Mouse (Mus musculus): ENCODE measurements around the gene Aurkb.
"Not testable (repeated sequence)": the region's sequence is repeated elsewhere in the genome, so short reads cannot be mapped to it uniquely, and the experiment has no call there.

Gene Aurkb

DNA sequence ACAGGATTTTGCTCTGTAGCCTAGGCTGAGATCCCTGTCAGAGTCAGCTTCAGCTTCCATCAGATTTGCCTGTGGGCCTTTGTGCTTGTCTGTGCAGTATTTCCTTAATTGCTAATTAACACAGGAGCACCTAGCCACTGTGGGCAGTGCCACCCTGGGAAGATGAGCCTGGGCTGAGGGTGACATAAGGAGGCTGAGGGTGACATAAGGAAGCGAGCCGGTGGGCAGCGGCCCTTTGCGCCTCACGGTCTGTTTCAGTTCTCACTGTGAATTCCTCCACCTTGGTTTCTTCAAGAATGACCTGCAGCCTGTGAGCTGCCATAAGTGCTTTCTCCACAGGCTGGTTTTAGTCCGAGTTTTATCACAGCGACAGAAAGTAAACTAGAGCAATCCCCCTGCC is 36.2 kb downstream of the Aurkb start:
- DNase-seq: no peak

DNA sequence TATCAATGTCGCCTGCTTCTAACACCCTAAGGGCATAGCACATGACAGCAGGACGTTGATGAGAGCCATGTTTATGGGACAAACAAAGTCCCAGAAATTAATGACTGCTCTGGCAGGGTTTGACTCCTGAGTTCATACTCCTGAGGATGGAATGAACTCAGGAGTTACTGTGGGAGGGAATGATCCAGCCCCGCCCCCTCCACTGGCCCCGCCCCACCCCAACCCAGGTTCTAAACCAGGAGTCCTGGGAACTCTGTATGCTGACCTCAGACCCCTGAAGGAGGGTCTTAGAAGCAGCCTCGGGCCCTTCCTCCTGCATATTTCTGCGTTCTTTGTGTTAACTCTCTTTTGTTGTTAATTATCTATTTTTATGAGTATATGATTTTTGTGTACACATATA is 40.2 kb downstream of the Aurkb start:
- no peak for DNase-seq

DNA sequence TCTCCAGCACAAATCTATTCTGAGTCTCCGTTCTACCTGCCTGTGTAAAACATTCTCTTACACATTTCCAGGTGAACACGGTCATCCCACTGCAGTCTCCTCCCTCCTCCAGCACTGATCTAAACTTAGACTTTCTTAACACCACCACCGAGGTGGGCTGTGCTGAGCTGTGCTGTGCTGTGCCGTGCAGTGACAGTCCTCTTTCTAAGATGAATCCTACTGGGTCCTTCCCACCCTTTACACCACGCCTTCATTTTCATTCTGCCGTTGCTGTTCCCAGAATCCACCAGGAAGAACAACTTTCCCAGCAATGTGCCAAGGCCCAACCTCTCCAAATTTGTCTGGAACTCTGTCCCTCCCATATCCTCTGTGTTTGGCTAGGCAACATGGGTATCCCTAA is 40.9 kb downstream of the Aurkb start:
- DNase-seq: no peak

DNA sequence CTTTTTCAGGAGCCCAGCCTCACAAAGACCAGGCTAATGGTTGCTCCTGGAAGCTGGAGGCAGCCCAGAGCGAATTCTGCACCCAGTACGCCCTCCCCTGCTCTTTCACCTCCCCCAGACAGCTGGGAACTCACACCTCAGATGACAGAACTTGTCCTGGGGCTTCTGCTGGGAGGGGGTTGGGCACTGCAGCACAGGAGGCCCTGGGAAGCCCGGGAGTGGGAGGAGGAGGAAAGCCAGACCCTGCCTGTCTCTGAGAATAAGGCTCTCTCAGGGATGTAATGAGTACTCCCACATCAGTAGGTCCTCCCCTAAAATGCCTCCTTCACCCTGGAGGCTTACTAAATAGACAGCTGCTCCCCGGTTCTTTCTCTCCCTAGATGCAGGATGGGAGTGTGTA is 41.6 kb downstream of the Aurkb start:
- DNase-seq: no peak

DNA sequence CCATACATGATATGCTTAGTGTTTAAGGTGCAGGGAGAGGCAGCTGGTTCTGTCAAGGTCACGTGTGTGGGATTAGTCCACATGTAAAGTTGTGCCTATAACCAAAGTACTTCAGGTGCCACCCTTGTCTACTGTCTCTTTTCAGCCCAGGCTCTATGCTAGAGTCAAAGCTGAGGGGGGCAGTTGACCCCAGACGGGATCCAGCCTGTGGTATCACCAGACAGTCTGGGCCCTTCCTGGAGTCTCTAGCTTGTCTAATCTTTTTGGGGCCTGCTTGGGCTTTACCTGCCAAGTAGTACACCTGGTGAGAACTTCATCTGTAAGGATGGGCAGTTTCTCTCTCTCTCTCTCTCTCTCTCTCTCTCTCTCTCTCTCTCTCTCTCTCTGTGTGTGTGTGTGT is 42.1 kb downstream of the Aurkb start:
- no peak for DNase-seq

DNA sequence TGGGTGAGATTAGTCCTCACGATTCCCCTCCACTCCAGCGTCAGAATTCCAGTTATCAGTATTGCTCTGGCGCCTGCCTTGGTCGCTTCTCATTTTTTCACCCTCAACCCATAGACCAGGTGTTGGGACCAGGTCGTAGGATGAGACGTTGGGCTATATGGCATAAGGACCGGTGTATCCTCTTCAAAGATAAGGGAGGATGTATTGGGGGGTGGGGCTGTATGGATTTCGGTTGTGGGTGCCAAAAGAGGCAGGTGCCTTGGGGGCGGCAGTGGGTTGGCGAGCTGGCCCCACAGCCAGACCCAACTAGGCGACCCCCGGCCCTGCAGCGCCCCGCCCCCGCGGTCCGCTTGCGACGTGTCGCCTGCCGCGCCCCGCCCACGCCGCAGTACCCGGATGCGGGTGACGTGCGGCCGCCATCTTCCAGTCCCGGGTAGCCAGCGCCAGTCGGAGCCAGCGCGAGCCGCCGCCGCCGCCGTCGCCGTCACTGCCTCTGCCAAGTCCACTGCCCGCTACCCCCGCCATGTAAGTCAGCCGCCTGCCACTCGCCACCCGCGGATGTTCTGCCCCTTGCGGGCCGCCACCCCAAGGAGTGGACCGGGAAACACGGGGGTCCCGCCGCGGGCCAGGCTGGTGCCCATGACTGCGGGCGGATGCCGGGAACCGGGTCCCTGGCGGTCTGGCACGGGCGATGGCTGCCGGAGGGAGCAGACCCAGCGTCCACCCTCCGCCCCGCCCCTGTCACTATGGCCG is 42.8 kb downstream of the Aurkb start, which contains the start of gene Vamp2:
TSS of gene Vamp2 (plus strand) at position 388 of the 753 bp plus-strand sequence.
- peak; percentile 87 to 89 for DNase-seq

DNA sequence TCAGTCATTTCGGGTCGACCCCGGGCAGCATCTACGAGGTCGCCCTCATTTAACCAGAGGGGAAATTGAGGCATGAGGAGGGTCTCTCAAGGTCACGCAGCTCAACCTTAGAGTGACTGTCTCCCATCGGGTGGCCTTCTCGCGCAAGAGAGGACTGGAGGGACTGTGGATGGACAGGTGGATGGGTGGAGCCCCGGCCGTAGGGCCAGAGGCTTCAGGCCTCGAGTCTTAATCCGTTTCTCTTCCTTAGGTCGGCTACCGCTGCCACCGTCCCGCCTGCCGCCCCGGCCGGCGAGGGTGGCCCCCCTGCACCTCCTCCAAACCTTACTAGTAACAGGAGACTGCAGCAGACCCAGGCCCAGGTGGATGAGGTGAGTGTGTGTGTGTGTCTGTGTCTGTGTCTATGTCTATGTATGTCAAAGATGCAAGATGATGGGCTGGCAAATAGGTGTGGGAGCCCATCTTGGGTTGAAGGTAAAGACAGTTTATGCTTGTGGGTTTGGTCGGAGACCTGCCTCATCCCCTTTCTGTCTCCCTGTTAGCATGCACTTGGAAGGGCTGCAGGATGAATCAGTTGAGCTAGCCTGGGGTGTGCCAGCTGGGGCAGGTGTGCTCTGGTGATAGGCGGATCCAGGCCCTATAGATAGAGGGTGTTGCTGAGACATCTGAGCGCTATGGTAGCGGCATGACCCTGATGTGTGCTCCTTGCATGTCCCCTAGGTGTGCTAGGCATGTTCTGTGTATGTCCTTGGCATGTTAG is 43.6 kb downstream of the Aurkb start:
- no peak for DNase-seq

DNA sequence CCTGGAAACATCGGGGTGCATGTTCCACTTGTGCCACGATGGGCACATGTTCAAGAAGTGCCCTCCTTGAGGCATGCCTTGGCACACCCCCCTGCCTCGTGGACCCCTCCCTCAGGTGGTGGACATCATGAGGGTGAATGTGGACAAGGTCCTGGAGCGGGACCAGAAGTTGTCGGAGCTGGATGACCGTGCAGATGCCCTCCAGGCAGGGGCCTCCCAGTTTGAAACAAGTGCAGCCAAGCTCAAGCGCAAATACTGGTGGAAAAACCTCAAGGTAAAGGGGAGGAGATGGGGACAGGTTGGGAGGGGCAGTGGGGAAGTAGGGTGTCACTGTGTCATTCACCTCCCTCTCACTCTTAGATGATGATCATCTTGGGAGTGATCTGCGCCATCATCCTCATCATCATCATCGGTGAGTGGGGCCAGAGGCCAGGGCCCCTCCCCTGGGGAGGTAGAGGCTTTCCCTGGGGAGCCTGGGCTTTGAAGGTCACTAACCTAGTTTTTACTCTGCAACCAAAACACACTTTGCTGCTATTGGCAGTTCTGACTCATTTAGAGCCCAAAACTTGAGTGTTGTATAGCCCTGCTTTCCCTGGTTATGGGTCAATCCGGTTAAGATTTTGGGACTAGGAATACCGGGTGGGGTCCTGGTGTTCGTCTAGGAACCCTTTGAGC is 44.3 kb downstream of the Aurkb start:
- no peak for DNase-seq

DNA sequence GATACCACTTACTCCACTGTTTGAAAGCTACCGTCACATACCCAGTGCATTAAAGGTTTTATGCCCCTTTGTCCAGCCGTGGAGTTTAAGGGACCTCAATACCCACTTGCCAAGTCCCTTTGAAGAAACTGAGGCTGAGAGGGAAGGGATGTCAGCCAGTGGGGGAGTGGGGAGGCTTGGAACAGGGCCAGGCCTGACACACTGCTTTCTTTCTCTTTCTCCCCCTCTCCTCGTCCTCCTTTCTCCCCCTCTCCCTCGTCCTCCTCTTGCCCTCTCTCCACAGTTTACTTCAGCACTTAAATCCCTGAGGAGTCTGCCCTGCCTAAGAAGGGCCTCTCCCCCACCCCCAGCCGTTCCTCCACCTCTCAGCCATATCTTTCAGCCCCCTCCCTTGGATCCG is 44.9 kb downstream of the Aurkb start:
- DNase-seq: no peak

DNA sequence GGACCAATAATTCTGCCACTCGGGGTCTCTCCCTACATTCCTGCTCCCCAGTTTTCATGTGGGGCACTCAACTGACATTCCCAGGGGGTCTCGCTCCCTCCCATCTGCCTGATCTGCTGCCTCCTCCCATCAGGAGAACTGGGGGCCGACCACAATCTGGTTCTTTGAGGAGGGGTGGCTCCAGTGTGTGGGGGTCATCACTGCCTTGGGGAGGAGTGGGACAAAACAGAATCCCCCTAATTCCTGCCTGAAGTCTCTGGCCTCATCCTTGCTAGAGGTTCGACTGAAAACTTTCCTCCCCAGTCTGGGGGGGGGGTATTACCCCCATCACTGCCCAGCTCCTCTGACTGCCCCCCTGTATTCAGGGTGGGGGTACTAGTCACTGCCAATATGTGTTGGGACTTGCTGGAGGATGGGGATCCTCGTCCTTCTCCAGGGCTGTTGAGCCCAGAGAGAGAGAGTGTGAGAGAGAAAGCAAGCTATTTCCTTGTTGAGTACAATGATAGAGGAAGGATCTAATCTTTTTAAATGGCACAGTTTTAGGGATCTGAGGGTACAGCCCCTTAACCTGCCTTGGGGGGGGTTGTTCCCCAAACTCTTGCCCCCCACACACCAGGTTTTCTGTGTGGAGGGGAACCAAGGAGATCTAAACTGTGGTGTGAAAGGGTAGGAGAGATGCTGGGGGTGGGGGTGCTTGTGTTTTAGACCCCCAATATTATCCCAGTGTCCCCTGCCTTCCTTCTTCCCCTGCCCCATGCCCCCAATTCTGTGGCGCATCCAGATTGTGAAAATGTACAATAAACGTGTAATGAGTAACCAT is 46.3 kb downstream of the Aurkb start:
- no peak for DNase-seq

DNA sequence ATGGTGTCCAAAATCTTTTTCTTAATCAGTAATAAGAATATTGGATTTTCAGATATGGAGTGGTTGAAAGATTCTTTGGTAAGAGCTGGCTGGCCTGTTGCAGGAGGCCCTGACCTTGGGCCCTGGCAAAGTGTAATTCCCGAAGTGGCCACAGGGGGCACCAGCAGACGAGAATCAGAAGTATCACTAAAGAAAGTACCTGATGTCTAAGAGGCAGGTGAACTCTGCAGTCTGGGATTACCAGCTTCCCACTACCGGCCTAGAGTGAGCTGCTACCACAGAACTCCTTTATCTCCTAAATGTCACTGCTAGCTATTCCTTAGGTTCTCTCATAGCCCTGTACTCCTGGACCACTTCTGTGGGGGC is 46.9 kb downstream of the Aurkb start:
- peak; percentile 89 to 97 for DNase-seq

DNA sequence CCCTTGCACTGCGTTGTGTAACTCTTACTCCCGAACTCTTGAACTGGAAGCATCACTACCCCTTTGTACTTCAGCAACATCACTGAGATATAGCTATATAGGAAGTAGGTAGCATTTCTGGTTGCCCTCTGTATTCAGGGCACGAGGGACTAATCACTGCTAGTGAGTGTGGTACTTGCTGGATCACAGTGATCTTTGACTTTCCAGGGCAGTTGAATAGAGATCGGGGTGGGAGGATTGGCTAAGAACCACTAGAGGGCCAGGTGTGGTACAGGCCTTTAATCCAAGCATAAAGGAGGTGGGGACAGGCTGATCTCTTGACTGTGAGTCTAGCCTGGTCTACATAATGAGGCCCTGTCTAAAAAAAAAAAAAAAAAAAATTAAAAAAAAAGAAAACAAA is 47.4 kb downstream of the Aurkb start:
- no peak for DNase-seq

DNA sequence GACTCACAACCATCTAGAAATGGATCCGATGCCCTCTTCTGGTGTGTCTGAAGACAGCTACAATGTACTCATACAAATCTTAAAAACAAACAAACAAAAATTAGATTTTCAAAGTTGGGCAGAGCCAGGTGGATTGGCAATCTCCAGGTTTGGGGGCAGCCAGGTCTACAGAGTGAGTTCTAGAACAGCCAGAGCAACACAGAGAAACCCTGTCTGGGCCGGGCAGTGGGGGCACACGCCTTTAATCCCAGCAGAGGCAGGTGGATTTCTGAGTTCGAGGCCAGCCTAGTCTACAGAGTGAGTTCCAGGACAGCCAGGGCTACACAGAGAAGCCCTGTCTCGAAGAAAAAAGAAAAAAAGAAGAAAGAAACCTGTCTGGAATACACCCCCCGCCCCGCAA is 48.4 kb downstream of the Aurkb start:
- DNase-seq: not testable (repeated sequence)

DNA sequence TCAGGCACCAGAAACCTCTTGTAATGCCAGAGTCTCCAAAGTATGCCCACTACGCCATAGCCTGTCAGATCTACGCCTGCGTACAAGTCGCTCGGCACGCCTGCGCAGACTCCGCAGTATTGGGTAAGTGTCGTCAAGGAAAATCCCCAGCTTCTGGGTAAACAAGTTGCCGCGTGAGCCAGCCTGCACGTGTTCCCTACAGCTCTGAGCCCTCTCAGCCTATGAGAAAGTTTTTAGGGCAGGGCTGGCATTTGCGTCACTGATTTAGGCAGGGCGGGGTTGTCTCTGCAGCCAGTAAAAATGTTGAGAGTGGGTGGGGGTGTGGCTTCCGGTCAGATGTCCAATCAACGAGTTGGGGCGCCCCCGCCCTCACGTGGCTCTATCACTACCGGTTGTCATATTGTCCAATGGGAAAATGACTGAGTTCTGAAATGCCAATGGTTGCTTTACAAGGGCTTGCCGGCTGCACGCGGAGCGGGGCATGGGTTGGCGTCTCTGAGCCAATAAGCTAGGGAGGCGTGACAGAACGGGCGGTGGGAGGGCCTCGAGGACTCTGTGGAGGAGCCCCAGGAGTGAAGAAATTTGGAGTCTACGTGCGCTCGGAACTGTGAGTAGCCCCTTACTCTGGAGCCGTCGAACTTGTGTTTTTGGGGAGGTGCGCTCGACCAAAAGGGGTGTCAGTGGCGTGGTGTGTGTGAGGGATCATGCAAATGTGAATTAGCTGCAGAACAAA is 49.4 kb downstream of the Aurkb start, which contains the start of gene Per1:
TSS of gene Per1 (plus strand) at position 521 of the 733 bp plus-strand sequence.
- DNase-seq: peak; percentile 100

DNA sequence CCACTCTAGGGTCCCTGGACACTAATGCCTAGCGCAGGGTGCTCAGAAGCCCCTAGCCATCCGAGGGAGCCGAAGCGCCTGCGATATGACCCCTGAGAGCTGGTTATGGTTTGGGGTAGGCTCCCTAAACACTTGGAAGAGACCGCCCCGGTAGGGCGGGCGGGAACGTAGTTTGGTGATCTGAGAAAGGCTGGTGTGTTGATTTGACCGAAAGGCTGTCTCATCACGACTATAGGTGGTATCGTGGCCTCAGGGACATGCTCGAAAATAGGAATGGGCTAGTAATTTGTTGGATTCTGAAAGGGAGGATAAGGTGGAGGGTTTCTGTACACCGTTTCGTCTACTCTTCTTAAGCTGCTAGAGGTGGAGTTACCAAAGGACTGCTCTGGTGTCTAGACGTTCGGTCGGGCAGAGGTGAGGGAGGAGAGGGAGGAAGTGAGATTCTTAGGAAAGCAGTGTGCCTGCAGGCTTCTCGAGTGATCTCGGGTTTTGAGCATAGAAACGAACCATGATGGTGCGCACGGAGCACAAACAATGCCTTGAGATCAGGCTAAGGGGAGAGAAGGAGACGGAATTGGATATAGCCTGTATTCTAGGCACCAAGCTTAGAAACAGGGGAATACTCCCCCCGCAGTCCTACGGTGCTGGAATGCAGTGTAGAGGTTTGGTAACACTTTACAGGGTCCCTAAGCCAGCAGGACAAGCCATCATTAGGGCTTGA is 50.2 kb downstream of the Aurkb start:
- no peak for DNase-seq

DNA sequence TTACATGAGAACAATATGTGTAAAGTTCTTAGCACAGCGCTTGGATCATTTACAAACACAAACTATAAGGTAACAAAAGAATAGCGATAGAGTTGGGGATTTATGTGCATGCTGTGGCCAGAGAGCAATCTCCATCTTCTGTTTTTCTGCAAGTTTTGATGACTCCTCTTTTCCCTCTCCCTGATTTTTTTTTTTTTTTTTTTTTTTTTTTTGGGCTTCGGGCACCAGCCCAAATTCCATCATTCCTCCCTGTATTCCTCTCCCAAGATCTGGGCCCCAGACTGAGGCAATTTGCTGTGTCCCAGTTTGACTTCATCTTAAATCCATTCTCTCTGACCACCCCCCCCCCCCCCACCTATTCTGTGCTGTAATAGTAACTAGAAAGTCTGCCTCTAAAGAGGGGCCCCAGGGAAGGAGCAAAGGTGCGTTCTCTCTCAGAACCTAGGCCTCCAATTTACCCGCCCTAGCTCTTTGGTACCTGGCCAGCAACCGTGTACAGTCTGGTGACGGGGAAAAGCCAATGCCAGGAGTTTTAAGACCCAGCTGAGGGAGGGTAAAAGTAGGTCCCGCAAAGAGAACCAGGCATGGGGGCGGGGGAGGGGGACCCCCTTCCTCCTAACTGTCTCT is 51.0 kb downstream of the Aurkb start:
- no peak for DNase-seq

DNA sequence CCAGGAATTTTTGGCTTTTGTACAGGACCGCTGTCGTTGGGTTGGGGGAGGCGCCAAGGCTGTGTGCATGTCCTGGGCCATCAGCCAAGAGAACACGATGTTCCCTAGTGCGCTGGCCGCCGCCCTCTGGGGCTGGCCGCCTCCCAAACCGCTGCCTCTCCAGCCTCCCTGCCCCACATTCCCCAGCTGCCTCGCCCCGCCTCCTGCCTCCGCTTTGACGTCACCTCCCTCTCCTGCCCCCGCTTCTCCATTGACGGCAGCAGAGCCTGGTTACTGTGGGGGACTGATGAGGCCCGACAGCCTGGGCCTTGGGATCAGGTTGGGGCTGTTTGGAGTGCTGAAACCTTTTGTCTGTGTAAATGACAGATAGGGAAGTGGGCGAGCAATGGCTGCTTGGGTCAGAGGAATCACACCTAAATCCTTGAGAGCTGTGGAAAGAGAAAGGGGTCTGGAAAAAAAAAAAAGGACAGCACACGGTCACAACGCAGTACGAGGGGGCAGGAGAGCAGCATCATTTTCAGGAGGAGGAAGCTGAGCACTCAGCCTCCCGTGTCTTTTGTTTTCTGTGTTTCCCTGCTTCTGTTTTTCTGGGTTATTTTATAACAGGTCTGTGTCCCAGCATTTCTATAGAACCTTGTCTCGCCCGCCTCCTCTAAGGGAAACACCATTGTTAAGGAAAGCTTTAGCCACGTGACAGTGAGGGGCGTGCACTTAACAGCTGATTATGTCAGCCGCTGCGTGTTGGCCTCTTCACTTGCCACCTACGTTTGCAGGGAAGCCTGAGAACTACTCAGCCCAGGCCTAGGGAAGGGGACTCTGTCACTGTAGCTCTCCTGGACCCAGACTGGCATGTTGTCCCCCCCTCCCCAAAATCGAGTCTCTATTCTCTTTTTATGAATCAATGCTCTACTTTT is 51.8 kb downstream of the Aurkb start:
- DNase-seq: peak; percentile 99

DNA sequence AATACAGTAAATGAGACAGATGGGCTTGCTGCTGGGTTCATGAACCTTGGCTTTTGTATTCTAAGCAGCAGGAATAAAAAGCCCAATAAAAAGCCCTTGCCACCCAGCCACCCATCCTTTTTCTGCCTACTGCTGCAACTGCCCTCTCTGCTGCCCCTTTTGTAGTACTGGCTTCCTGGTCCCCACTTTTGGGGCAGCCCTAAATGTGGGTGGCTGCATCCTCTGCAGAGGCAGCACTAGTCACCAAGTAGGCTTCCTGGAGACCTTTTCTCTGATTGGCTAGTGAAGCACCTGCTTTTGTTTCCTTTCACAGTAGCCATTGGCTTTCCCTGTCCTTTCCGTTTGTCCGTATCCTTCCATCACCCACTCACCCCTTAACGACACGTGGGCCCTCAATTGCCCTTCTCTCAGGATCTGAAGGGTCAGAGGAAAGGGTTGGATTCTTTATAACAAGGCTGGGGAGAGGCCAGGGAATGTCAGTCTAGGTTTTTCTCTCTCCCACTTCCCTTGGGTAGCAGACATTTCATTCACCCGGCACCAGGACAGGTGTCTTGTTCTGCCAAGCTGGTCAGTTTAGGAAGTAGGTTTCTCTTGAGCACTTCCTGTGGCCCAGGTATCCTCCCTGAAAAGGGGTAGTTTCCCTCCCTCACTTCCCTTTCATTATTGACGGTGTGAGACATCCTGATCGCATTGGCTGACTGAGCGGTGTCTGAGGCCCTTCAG is 52.8 kb downstream of the Aurkb start:
- DNase-seq: no peak

DNA sequence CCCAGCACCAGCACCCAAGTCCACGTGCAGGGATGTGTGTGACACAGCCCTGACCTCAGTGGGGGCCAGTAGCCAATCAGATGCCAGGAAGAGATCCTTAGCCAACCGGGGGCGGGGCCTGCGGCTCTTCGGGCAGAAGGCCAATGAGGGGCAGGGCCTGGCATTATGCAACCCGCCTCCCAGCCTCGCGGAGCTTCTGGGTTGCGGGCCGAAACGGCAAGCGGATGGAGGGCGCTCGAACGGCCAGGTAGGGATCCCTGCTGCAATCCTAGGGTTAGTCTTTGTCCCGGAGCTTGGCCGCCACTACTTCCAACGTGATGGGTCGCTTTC is 53.3 kb downstream of the Aurkb start:
- peak; percentile 98 to 99 for DNase-seq

All from kidney, adult 8-10 months (tissue).